ENCODE assay signal across 19 mouse cellular contexts in genomic region chr11:112611073-112611472, GRCm38 (mm10).
DNase-seq lines count a peak whose midpoint lies in the region; ATAC-seq and TF ChIP-seq lines count a peak whose summit lies in the region.
"Had no signal": no experiment of that assay in that cellular context is flagged by ENCODE, and none has a peak within 500 bp of the region (broad histone marks: within the 10 kb centered on the region; RNA-seq: fewer than 3 reads in every experiment).

No protein-coding gene starts in this region.

- peak overlapping the region; percentile 16 for H3K4me2 ChIP-seq in myocyte (ENCODE audit: low read depth)
- H3K4me2 ChIP-seq in midbrain, embryonic 16.5 days (ENCODE audit: low read length) = no peak overlapping the region
- H3K4me2 ChIP-seq: embryonic facial prominence, embryonic 12.5 days; forebrain, embryonic 12.5 days; heart, embryonic 12.5 days; hindbrain, embryonic 15.5 days had no signal

- H3K79me2 ChIP-seq in myocyte (ENCODE audit: control insufficient read depth, insufficient read depth) = no peaks in the 10 kb centered on the region

- intact Hi-C loops in gastrocnemius, postnatal 36 days (cut with DNase I) = no loop called here

- H3K27me3 ChIP-seq in myocyte (ENCODE audit: control insufficient read depth, insufficient read depth, insufficient read length) = no peaks in the 10 kb centered on the region
- H3K27me3 ChIP-seq in midbrain, embryonic 16.5 days (ENCODE audit: control insufficient read depth, insufficient read depth, low read depth, low read length) = no peaks in the 10 kb centered on the region
- H3K27me3 ChIP-seq: CH12.LX; embryonic facial prominence, embryonic 12.5 days; forebrain, embryonic 12.5 days; heart, embryonic 12.5 days; hindbrain, embryonic 15.5 days had no signal

- no peak overlapping the region for H3ac ChIP-seq in myocyte (ENCODE audit: control insufficient read depth, insufficient read length)

- H3K4me3 ChIP-seq in myocyte = no peak overlapping the region
- no peak overlapping the region for H3K4me3 ChIP-seq in midbrain, embryonic 16.5 days (ENCODE audit: low read depth, low read length)
- H3K4me3 ChIP-seq: embryonic facial prominence, embryonic 12.5 days; forebrain, embryonic 12.5 days; heart, embryonic 12.5 days; hindbrain, embryonic 15.5 days had no signal

- H3K9me3 ChIP-seq in midbrain, embryonic 16.5 days (replicated peaks; ENCODE audit: control insufficient read depth, low read length, poor library complexity, severe bottlenecking) = no peaks in the 10 kb centered on the region
- H3K9me3 ChIP-seq: embryonic facial prominence, embryonic 12.5 days; forebrain, embryonic 12.5 days; heart, embryonic 12.5 days; hindbrain, embryonic 15.5 days had no signal

- H3K4me1 ChIP-seq in midbrain, embryonic 16.5 days (ENCODE audit: control insufficient read depth, insufficient read depth, low read length) = no peaks in the 10 kb centered on the region
- H3K4me1 ChIP-seq: forebrain, embryonic 12.5 days; heart, embryonic 12.5 days; hindbrain, embryonic 15.5 days had no signal

- H3K9ac ChIP-seq in midbrain, embryonic 16.5 days (ENCODE audit: low read depth, low read length) = no peak overlapping the region
- H3K9ac ChIP-seq: embryonic facial prominence, embryonic 12.5 days; forebrain, embryonic 12.5 days; heart, embryonic 12.5 days; hindbrain, embryonic 15.5 days had no signal

- WGBS in midbrain, embryonic 16.5 days = 79% methylated on average over 11 of the region's 11 CpGs

- no peaks in the 10 kb centered on the region for H3K36me3 ChIP-seq in myocyte (ENCODE audit: control insufficient read depth, insufficient read depth)
- H3K36me3 ChIP-seq in midbrain, embryonic 16.5 days (ENCODE audit: control insufficient read depth, insufficient read depth, low read length) = no peaks in the 10 kb centered on the region
- H3K36me3 ChIP-seq: embryonic facial prominence, embryonic 12.5 days; forebrain, embryonic 12.5 days; heart, embryonic 12.5 days; hindbrain, embryonic 15.5 days had no signal

- no peak for ATAC-seq in midbrain, embryonic 16.5 days
- ATAC-seq: activated CD4-positive, CD25-positive, alpha-beta regulatory T cell, adult 4 months; forebrain, embryonic 16.5 days; Patski had no signal

- no peak for TF ChIP-seq POLR2A in myocyte (IDR thresholded peaks at IDR 0.05; ENCODE audit: insufficient read length, low read depth)

- peak; percentile 55 for DNase-seq in gastrocnemius, adult 18-20 months (ENCODE audit: low spot score)
- DNase-seq in gastrocnemius, postnatal 36 days = no peak
- DNase-seq in testis, postnatal 14 days (ENCODE audit: low spot score) = peak; percentile 31
- DNase-seq in testis, postnatal 10 days (ENCODE audit: low spot score) = no peak
- no peak for DNase-seq in layer of hippocampus, postnatal 36 days
- DNase-seq: adrenal gland, postnatal 14 days; cerebellum, adult 9-10 months; cerebellum, postnatal 25 days; heart, postnatal 36 days had no signal

- no peak overlapping the region for H3K27ac ChIP-seq in midbrain, embryonic 16.5 days (ENCODE audit: low read length)
- H3K27ac ChIP-seq: embryonic facial prominence, embryonic 12.5 days; forebrain, embryonic 12.5 days; hindbrain, embryonic 15.5 days had no signal

TF ChIP-seq in myocyte, 11 proteins besides CTCF, POLR2A, EP300 and RAD21:
- TF ChIP-seq USF1 (IDR thresholded peaks at IDR 0.05; ENCODE audit: low read depth) (no peak), REST (IDR thresholded peaks at IDR 0.05; ENCODE audit: insufficient read depth, insufficient read length) (no peak), MAX (IDR thresholded peaks at IDR 0.05; ENCODE audit: low read depth) (no peak), CEBPB (IDR thresholded peaks at IDR 0.05; ENCODE audit: insufficient read depth, poor library complexity, severe bottlenecking) (no peak), SRF (IDR thresholded peaks at IDR 0.05; ENCODE audit: control insufficient read depth, insufficient read length, low read depth) (no peak), MYOD1 (IDR thresholded peaks at IDR 0.05; ENCODE audit: control insufficient read depth in 1 of 3, insufficient read length in 2 of 3, low read depth in 2 of 3) (no peak), TCF12 (IDR thresholded peaks at IDR 0.05; ENCODE audit: insufficient read depth, poor library complexity, severe bottlenecking) (no peak), TCF3 (IDR thresholded peaks at IDR 0.05; ENCODE audit: insufficient read length, low read depth) (no peak), MYOG (IDR thresholded peaks at IDR 0.05; ENCODE audit: control insufficient read depth in 1 of 3, insufficient read depth in 1 of 3, insufficient read length in 2 of 3, low read depth in 2 of 3) (no peak), E2F4 (IDR thresholded peaks at IDR 0.05; ENCODE audit: insufficient read depth) (no peak), POLR2AphosphoS2 (IDR thresholded peaks at IDR 0.05; ENCODE audit: insufficient read length, low read depth) (no peak)

Comparison
In these comparisons a context has a peak if more than half of its experiments do, and no peak if none do; other contexts are left out.
1. DNase-seq: peak in gastrocnemius, adult 18-20 months (single experiment) and testis, postnatal 14 days (single experiment); none in gastrocnemius, postnatal 36 days (0 of 2), testis, postnatal 10 days (single experiment) and layer of hippocampus, postnatal 36 days (0 of 2).